In genomic region chr16:35888174-35888573, GRCm38 (mm10) we compare ENCODE assay signal across 23 mouse cellular contexts. TPM values are rescaled to one million over a fixed set of nuclear protein-coding genes. Genes with fewer than 3 reads are reported as not detected.
A peak's percentile ranks its signal among the peaks of the same experiment; 100 is the strongest.
DNase-seq lines count a peak whose midpoint lies in the region; ATAC-seq and TF ChIP-seq lines count a peak whose summit lies in the region.
"Had no signal": no experiment of that assay in that cellular context is flagged by ENCODE, and none has a peak within 500 bp of the region (broad histone marks: within the 10 kb centered on the region; RNA-seq: fewer than 3 reads in every experiment).

No protein-coding gene starts in this region.

- no peak for TF ChIP-seq EP300 in lung, postnatal 0 days (IDR thresholded peaks at IDR 0.05)

- H3K27ac ChIP-seq in lung, postnatal 0 days (ENCODE audit: low read length), result no peak overlapping the region
- no peak overlapping the region for H3K27ac ChIP-seq in layer of hippocampus, adult 2 months
- H3K27ac ChIP-seq: forebrain, embryonic 10.5 days; gastrocnemius, adult 2 months; hindbrain, embryonic 14.5 days; intestine, embryonic 15.5 days; midbrain, embryonic 15.5 days had no signal

- no peaks in the 10 kb centered on the region for H3K36me3 ChIP-seq in lung, postnatal 0 days (ENCODE audit: insufficient read depth, low read length)
- H3K36me3 ChIP-seq: forebrain, embryonic 10.5 days; intestine, embryonic 15.5 days; midbrain, embryonic 15.5 days had no signal

- H3K27me3 ChIP-seq in lung, postnatal 0 days (replicated peaks; ENCODE audit: insufficient read depth, low read length), result no peaks in the 10 kb centered on the region
- H3K27me3 ChIP-seq: intestine, embryonic 15.5 days; midbrain, embryonic 15.5 days had no signal

- peak; percentile 26 for DNase-seq in lung, postnatal 0 days (ENCODE audit: low spot score)
- no peak for DNase-seq in lung, postnatal 4 days
- peak; percentile 88 for DNase-seq in ES-CJ7 (ENCODE audit: low read depth, low spot score)
- DNase-seq in frontal cortex, postnatal 14 days (ENCODE audit: low spot score in 2 of 2), result no peak
- no peak for DNase-seq in gastrocnemius, postnatal 10 days
- no peak for DNase-seq in layer of hippocampus, adult 2 months (ENCODE audit: low spot score in 2 of 2)
- DNase-seq: adrenal gland, postnatal 14 days; cerebellum, adult 18-20 months; cerebellum, postnatal 36 days; gastrocnemius, adult 2 months; heart, adult 18-20 months; heart, postnatal 36 days; layer of hippocampus, postnatal 36 days; lung, embryonic 14.5 days; retina, postnatal 1 day; thymus, adult 2 months had no signal

- ATAC-seq in lung, postnatal 0 days, result no peak
- ATAC-seq in common myeloid progenitor, adult 5-6 weeks (replicated peaks; ENCODE audit: low read depth, poor library complexity, severe bottlenecking), result 0 out of 2 replicates have a peak, but pooled peaks have one; percentile 29
- ATAC-seq: activated CD4-positive, CD25-positive, alpha-beta regulatory T cell, adult 4 months; intestine, embryonic 15.5 days; midbrain, embryonic 15.5 days had no signal

- TF ChIP-seq CTCF in lung, postnatal 0 days (IDR thresholded peaks at IDR 0.05), result no peak
- TF ChIP-seq CTCF in layer of hippocampus, adult 2 months (conservative IDR thresholded peaks at IDR 0.05), result no peak

- 67% methylated on average over 7 of the region's 7 CpGs for WGBS in lung, postnatal 0 days

- H3K4me1 ChIP-seq in lung, postnatal 0 days (ENCODE audit: insufficient read depth, low read depth, low read length), result no peaks in the 10 kb centered on the region
- H3K4me1 ChIP-seq: forebrain, embryonic 10.5 days; intestine, embryonic 15.5 days; midbrain, embryonic 15.5 days had no signal

- H3K4me3 ChIP-seq in lung, postnatal 0 days (ENCODE audit: low read depth, low read length), result no peak overlapping the region
- no peak overlapping the region for H3K4me3 ChIP-seq in layer of hippocampus, adult 2 months
- H3K4me3 ChIP-seq: forebrain, embryonic 10.5 days; gastrocnemius, adult 2 months; intestine, embryonic 15.5 days; megakaryocyte, embryonic 14.5 days; midbrain, embryonic 15.5 days had no signal

- no peak overlapping the region for H3K9ac ChIP-seq in lung, postnatal 0 days (replicated peaks; ENCODE audit: low read depth)
- H3K9ac ChIP-seq: hindbrain, embryonic 14.5 days; intestine, embryonic 15.5 days; lung, embryonic 14.5 days; midbrain, embryonic 15.5 days had no signal

- no peaks in the 10 kb centered on the region for H3K9me3 ChIP-seq in lung, postnatal 0 days (ENCODE audit: low read length)
- H3K9me3 ChIP-seq: forebrain, embryonic 10.5 days; intestine, embryonic 15.5 days; megakaryocyte, embryonic 14.5 days; midbrain, embryonic 15.5 days had no signal

- H3K4me2 ChIP-seq in lung, postnatal 0 days (replicated peaks; ENCODE audit: low read depth, low read length), result no peak overlapping the region
- H3K4me2 ChIP-seq: hindbrain, embryonic 14.5 days; intestine, embryonic 15.5 days; lung, embryonic 14.5 days; midbrain, embryonic 15.5 days had no signal

RNA-seq across cellular contexts. Expression of gene Parp14, which starts 16.8 kb away (rescaled TPM):
- 2.9 and 3.8 TPM in 2 replicates for polyA plus RNA-seq in lung, postnatal 0 days (2015; fragmentation: Nextera tagmentation; extraction: Ambion mirVana)
- 16.1 and 20.6 TPM in 2 replicates for total RNA-seq in common myeloid progenitor, adult 5-6 weeks (2017)
- 1 to 10 TPM; 3.6 to 4.5 TPM for total RNA-seq in gastrocnemius, postnatal 10 days (2021)
- 1 to 10 TPM; 1.2 to 1.4 TPM for total RNA-seq in layer of hippocampus, adult 2 months (2021)

RNA-seq across cellular contexts. Expression of gene Parp9, which starts 50.1 kb away (rescaled TPM):
- polyA plus RNA-seq in lung, postnatal 0 days (2015; fragmentation: Nextera tagmentation; extraction: Ambion mirVana), result 14.2 and 14.6 TPM in 2 replicates
- 38.2 and 48.5 TPM in 2 replicates for total RNA-seq in common myeloid progenitor, adult 5-6 weeks (2017)
- 1 to 10 TPM; 6.2 to 6.8 TPM for total RNA-seq in gastrocnemius, postnatal 10 days (2021)
- 1 to 10 TPM; 3.1 to 3.6 TPM for total RNA-seq in layer of hippocampus, adult 2 months (2021)

RNA-seq across cellular contexts. Expression of gene Dtx3l, which starts 50.8 kb away (rescaled TPM):
- polyA plus RNA-seq in lung, postnatal 0 days (2015; fragmentation: Nextera tagmentation; extraction: Ambion mirVana), result 6.2 and 6.4 TPM in 2 replicates
- 42.5 and 48.7 TPM in 2 replicates for total RNA-seq in common myeloid progenitor, adult 5-6 weeks (2017)
- total RNA-seq in gastrocnemius, postnatal 10 days (2021), result 1 to 10 TPM; 4.8 to 5.0 TPM
- total RNA-seq in layer of hippocampus, adult 2 months (2021), result 1 to 10 TPM; 4.8 TPM

Comparison
In these comparisons a context has a peak if more than half of its experiments do, and no peak if none do; other contexts are left out.
1. DNase-seq: peak in lung, postnatal 0 days (single experiment) and ES-CJ7 (single experiment); none in lung, postnatal 4 days (0 of 2), frontal cortex, postnatal 14 days (0 of 2), gastrocnemius, postnatal 10 days (single experiment) and layer of hippocampus, adult 2 months (0 of 2).